Mouse (Mus musculus) kidney, embryonic 15.5 days (tissue): ENCODE measurements around the gene Cdc25a. TPM values are rescaled to one million over a fixed set of nuclear protein-coding genes. Genes with fewer than 3 reads are reported as not detected.

ENCODE experiments used
- microRNA-seq: library from miRNA; unstranded; fragments of <30 nt; microRNA quantifications from one replicate; pipeline ENCODE4, GENCODE M21; 2016
- polyA plus RNA-seq: library from polyadenylated mRNA; unstranded; fragments of >200 nt; fragmentation: Nextera tagmentation; extraction: Ambion mirVana; gene quantifications from 2 replicates; pipeline ENCODE4 v1.2.1, GENCODE M21; 2015

Gene Cdc25a
- polyA plus RNA-seq, 1 experiment from 2014 or later: 29.5 TPM

Small RNA genes lying within 50 kb of the gene (microRNA-seq; reads per million reads assigned to microRNA genes)
- gene Mir7089: 1.0 reads per million

Other genes starting within 250 kb of the Cdc25a start
- gene Fbxw24, start 249.5 kb upstream of the Cdc25a start, polyA plus RNA-seq: 0.32 and 0.44 TPM in 2 replicates
- gene Fbxw25, start 210.9 kb upstream of the Cdc25a start, polyA plus RNA-seq: 0.10 and 0.21 TPM in 2 replicates
- 0.10 TPM in 1 of 2 replicates, not detected in the other for gene Fbxw18, start 172.9 kb upstream of the Cdc25a start, polyA plus RNA-seq
- not detected in 2 replicates for gene Fbxw26, start 129.5 kb upstream of the Cdc25a start, polyA plus RNA-seq
- gene Fbxw27, start 84.9 kb upstream of the Cdc25a start, polyA plus RNA-seq: not detected in 2 replicates
- gene Spink8, start 63.3 kb upstream of the Cdc25a start, polyA plus RNA-seq: 14.2 and 14.3 TPM in 2 replicates
- 70.2 and 78.4 TPM in 2 replicates for gene Nme6, start 42.8 kb upstream of the Cdc25a start, polyA plus RNA-seq
- 3.1 and 4.5 TPM in 2 replicates for gene Camp, start 26.0 kb upstream of the Cdc25a start, polyA plus RNA-seq
- gene Map4, start 55.9 kb downstream of the Cdc25a start, polyA plus RNA-seq: 56.2 and 62.0 TPM in 2 replicates
- 137 and 138 TPM in 2 replicates for gene Smarcc1, start 242.1 kb downstream of the Cdc25a start, polyA plus RNA-seq
- gene Dhx30, start 242.3 kb downstream of the Cdc25a start, polyA plus RNA-seq: 136 and 138 TPM in 2 replicates